Mouse (Mus musculus): ENCODE results near the gene Pik3c2b.

DNA sequence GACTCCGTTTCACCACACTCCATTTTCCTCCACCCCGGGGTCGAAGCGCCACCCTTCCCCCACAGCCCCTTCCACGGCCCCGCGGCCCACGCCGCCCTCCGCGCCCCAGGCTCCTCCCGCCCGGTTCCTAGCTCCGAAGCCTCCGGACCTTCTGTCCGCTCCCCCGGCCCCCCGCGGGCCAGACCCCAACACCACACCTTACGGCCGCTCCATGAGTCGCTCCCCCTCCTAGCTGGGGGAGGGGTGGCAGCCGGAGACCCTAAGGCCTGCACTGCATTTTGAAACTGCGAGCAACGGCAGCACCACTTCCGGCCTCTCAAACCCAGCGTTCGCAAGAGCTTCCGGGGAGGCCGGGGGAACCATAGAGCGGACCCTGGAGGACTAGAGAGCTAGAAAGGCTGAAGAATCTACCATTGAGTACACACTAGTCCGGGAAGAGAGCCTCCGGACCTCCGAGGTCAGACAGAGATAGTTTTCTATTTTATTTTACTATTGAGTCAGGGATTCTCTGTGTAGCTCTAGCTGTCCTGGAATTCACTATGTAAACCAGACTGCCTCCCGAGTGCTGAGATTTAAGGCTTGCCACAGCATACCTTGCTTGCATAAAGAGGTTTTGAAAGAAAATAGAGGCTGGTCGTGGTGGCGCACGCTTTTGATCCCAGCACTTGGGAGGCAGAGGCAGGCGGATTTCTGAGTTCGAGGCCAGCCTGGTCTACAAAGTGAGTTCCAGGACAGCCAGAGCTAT, 20.2 kb upstream of the Pik3c2b start:
- TF ChIP-seq CTCF (IDR thresholded peaks at IDR 0.05; ENCODE audit: low read depth) (0 out of 2 replicates have a peak, but pooled peaks have one; percentile 9), EP300 (IDR thresholded peaks at IDR 0.05; ENCODE audit: low read depth) (peak; percentile 25; the same call in 1 of the 2 replicates)

Measured in liver, postnatal 0 days (tissue).